Mouse (Mus musculus): ENCODE data around the gene Mturn. TPM values are rescaled to one million over a fixed set of nuclear protein-coding genes. Genes with fewer than 3 reads are reported as not detected.

Gene Mturn
- total RNA-seq (2021), result 10 to 100 TPM; 14.5 to 16.1 TPM

GRCm38 (mm10) chr6:54680891-54681745 lies at the start of gene Mturn:
TSS of gene Mturn (plus strand) at chr6:54681624.
- intact Hi-C loops (cut with DNase I), result loop anchor here (5.0 kb wide), 1 partner anchor 84 kb away; the partner anchor contains the start of genes Fkbp14 and Plekha8
- DNase-seq (ENCODE audit: low spot score), result peak; percentile 96

GRCm38 (mm10) chr6:54639877-54640276 lies 41.5 kb upstream of the Mturn start:
- intact Hi-C loops (cut with DNase I), result no loop called here

GRCm38 (mm10) chr6:54641953-54642352 lies 39.5 kb upstream of the Mturn start:
- intact Hi-C loops (cut with DNase I), result no loop called here
- DNase-seq (ENCODE audit: low spot score), result no peak

More at GRCm38 (mm10) chr6:54639877-54640276, 41.5 kb upstream of the Mturn start:
- DNase-seq (ENCODE audit: low spot score), result no peak

GRCm38 (mm10) chr6:54643181-54643580 lies 38.2 kb upstream of the Mturn start:
- DNase-seq (ENCODE audit: low spot score), result no peak
- intact Hi-C loops (cut with DNase I), result no loop called here

- peak; percentile 20 for DNase-seq (ENCODE audit: low spot score)
- intact Hi-C loops (cut with DNase I), result no loop called here
These were observed 25.8 kb upstream of the Mturn start for GRCm38 (mm10) chr6:54655471-54656095.

- intact Hi-C loops (cut with DNase I), result no loop called here
These were observed 23.6 kb upstream of the Mturn start for GRCm38 (mm10) chr6:54657861-54658260.

GRCm38 (mm10) chr6:54669868-54670267 lies 11.6 kb upstream of the Mturn start:
- intact Hi-C loops (cut with DNase I), result no loop called here

More at GRCm38 (mm10) chr6:54657861-54658260, 23.6 kb upstream of the Mturn start:
- DNase-seq (ENCODE audit: low spot score), result no peak

GRCm38 (mm10) chr6:54672901-54673300 lies 8.5 kb upstream of the Mturn start:
- DNase-seq (ENCODE audit: low spot score), result no peak
- intact Hi-C loops (cut with DNase I), result no loop called here

More at GRCm38 (mm10) chr6:54669868-54670267, 11.6 kb upstream of the Mturn start:
- no peak for DNase-seq (ENCODE audit: low spot score)

GRCm38 (mm10) chr6:54679686-54680085 lies 1.7 kb upstream of the Mturn start:
- intact Hi-C loops (cut with DNase I), result loop anchor here (5.0 kb wide), 1 partner anchor 82 kb away; the partner anchor contains the start of genes Fkbp14 and Plekha8
- DNase-seq (ENCODE audit: low spot score), result no peak

GRCm38 (mm10) chr6:54681746-54682428 lies 463 bp downstream of the Mturn start:
- intact Hi-C loops (cut with DNase I), result loop anchor here (5.0 kb wide), 1 partner anchor 85 kb away; the partner anchor contains the start of genes Fkbp14 and Plekha8
- no peak for DNase-seq (ENCODE audit: low spot score)

GRCm38 (mm10) chr6:54684085-54684484 lies 2.7 kb downstream of the Mturn start:
- DNase-seq (ENCODE audit: low spot score), result no peak
- intact Hi-C loops (cut with DNase I), result loop anchor here (5.0 kb wide), 1 partner anchor 87 kb away; the partner anchor contains the start of genes Fkbp14 and Plekha8

- DNase-seq (ENCODE audit: low spot score), result no peak
- intact Hi-C loops (cut with DNase I), result no loop called here
These were observed 3.7 kb downstream of the Mturn start for GRCm38 (mm10) chr6:54685103-54685502.

- intact Hi-C loops (cut with DNase I), result no loop called here
- DNase-seq (ENCODE audit: low spot score), result no peak
These were observed 4.4 kb downstream of the Mturn start for GRCm38 (mm10) chr6:54685716-54686395.

- no peak for DNase-seq (ENCODE audit: low spot score)
- intact Hi-C loops (cut with DNase I), result no loop called here
These were observed 5.7 kb downstream of the Mturn start for GRCm38 (mm10) chr6:54686946-54687737.

GRCm38 (mm10) chr6:54688467-54689323 lies 7.3 kb downstream of the Mturn start:
- no peak for DNase-seq (ENCODE audit: low spot score)
- intact Hi-C loops (cut with DNase I), result no loop called here

- no peak for DNase-seq (ENCODE audit: low spot score)
- intact Hi-C loops (cut with DNase I), result no loop called here
These were observed 8.3 kb downstream of the Mturn start for GRCm38 (mm10) chr6:54689686-54690085.

- DNase-seq (ENCODE audit: low spot score), result no peak
- intact Hi-C loops (cut with DNase I), result no loop called here
These were observed 9.4 kb downstream of the Mturn start for GRCm38 (mm10) chr6:54690838-54691237.

Measured in heart, postnatal 25 days (tissue).